Mouse (Mus musculus) cerebellum, adult 2 months (tissue): Measurements from ENCODE around the gene Pfas.

Experiments
- CTCF ChIP-seq: fragments of 200-500 bp; IDR thresholded peaks from 2 replicates; pipeline ENCODE4 v1.5.1; 2011; ENCODE audit warnings: low read depth, mild to moderate bottlenecking, control low read depth, low read length, moderate library complexity, borderline replicate concordance; ENCODE audit not compliant: insufficient read depth
- POLR2A ChIP-seq: fragments of 200-500 bp; IDR thresholded peaks from 2 replicates; pipeline ENCODE4 v1.6.1; 2011; ENCODE audit warnings: low read length, control low read depth, borderline replicate concordance; ENCODE audit not compliant: insufficient read depth

DNA sequence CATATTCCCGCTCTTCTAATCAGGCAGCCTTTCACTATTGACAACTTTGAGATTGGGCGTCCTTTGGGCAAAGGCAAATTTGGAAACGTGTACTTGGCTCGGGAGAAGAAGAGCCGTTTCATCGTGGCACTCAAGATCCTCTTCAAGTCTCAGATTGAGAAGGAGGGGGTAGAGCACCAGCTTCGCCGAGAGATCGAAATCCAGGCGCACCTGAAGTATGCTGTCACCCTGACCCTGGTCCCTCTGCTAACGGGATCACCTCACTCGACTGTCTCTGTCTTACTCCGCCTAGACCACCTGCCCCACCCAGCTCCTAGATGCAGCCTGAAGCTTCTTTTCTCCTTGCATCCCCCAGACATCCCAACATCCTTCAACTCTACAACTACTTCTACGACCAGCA, 39.9 kb upstream of the Pfas start:
- TF ChIP-seq POLR2A (no peak), CTCF (no peak)
